Mouse (Mus musculus) layer of hippocampus, adult 9-11 months (tissue): Measurements from ENCODE around the gene Ctcf.
"Not testable (repeated sequence)": the region's sequence is repeated elsewhere in the genome, so short reads cannot be mapped to it uniquely, and the experiment has no call there.

ENCODE experiments used
- DNase-seq: peaks from one replicate; pipeline ENCODE4 v3.0.0; 2022

Gene Ctcf

GRCm38 (mm10) chr8:105636018-105636962 lies at the start of gene Ctcf:
Gene Ctcf (plus strand): TSS chr8:105636568.
- peak; percentile 93 for DNase-seq

- no peak for DNase-seq
Observed at GRCm38 (mm10) chr8:105592431-105592830, 43.9 kb upstream of the Ctcf start.

GRCm38 (mm10) chr8:105593859-105594258 lies 42.5 kb upstream of the Ctcf start:
- DNase-seq, result no peak

GRCm38 (mm10) chr8:105594451-105595242 lies 41.7 kb upstream of the Ctcf start:
- DNase-seq, result no peak

- DNase-seq, result no peak
Observed at GRCm38 (mm10) chr8:105596362-105597034, 39.9 kb upstream of the Ctcf start.

- no peak for DNase-seq
Observed at GRCm38 (mm10) chr8:105598777-105599176, 37.6 kb upstream of the Ctcf start.

GRCm38 (mm10) chr8:105601301-105601700 lies 35.1 kb upstream of the Ctcf start:
- no peak for DNase-seq

- not testable (repeated sequence) for DNase-seq
Observed at GRCm38 (mm10) chr8:105602540-105602939, 33.8 kb upstream of the Ctcf start.

- peak; percentile 67 for DNase-seq
Observed at GRCm38 (mm10) chr8:105604804-105605381, 31.5 kb upstream of the Ctcf start, which contains the start of gene Ripor1. Gene Ripor1 (plus strand): TSS chr8:105605255.

- DNase-seq, result no peak
Observed at GRCm38 (mm10) chr8:105605491-105606188, 30.7 kb upstream of the Ctcf start.

- peak; percentile 88 for DNase-seq
Observed at GRCm38 (mm10) chr8:105606189-105607023, 30.0 kb upstream of the Ctcf start.

- DNase-seq, result no peak
Observed at GRCm38 (mm10) chr8:105607062-105607461, 29.3 kb upstream of the Ctcf start.

- DNase-seq, result no peak
Observed at GRCm38 (mm10) chr8:105607684-105608083, 28.7 kb upstream of the Ctcf start.

GRCm38 (mm10) chr8:105609355-105609754 lies 27.0 kb upstream of the Ctcf start:
- DNase-seq, result no peak

- DNase-seq, result no peak
Observed at GRCm38 (mm10) chr8:105609771-105610170, 26.6 kb upstream of the Ctcf start.

GRCm38 (mm10) chr8:105611836-105612235 lies 24.5 kb upstream of the Ctcf start:
- DNase-seq, result no peak

- no peak for DNase-seq
Observed at GRCm38 (mm10) chr8:105613037-105613436, 23.3 kb upstream of the Ctcf start.

- no peak for DNase-seq
Observed at GRCm38 (mm10) chr8:105613830-105614511, 22.4 kb upstream of the Ctcf start.

GRCm38 (mm10) chr8:105615942-105616341 lies 20.4 kb upstream of the Ctcf start:
- DNase-seq, result peak; percentile 84
